Mouse (Mus musculus) stomach, postnatal 0 days (tissue): ENCODE data around the gene 4930562C15Rik. TPM values are rescaled to one million over a fixed set of nuclear protein-coding genes. Genes with fewer than 3 reads are reported as not detected.

Source experiments
- ATAC-seq: fragments of 200-750 bp; cut with Nextera tagmentation; 2 replicates; pipeline ENCODE4 v1.8.0; 2017; ENCODE audit not compliant: low FRiP score, low TSS enrichment
- DNase-seq: peaks from one replicate; pipeline ENCODE4 v3.0.0-alpha.2; 2016; ENCODE audit warnings: low spot score
- H3K27ac ChIP-seq: fragments of 300-500 bp; sonication (generic); replicated peaks from 2 replicates; pipeline ENCODE4 v1.5.1; 2014; ENCODE audit warnings: mild to moderate bottlenecking, control low read depth
- H3K27me3 ChIP-seq: fragments of 300-500 bp; sonication (generic); 2 replicates; pipeline ENCODE4 v1.6.1; 2014; ENCODE audit warnings: low read length; ENCODE audit not compliant: control insufficient read depth, insufficient read depth
- H3K36me3 ChIP-seq: fragments of 300-500 bp; sonication (generic); 2 replicates; pipeline ENCODE4 v1.6.1; 2014; ENCODE audit warnings: low read length, mixed read lengths; ENCODE audit not compliant: control insufficient read depth, insufficient read depth
- H3K4me1 ChIP-seq: fragments of 300-500 bp; sonication (generic); replicated peaks from 2 replicates; pipeline ENCODE4 v1.6.1; 2014; ENCODE audit warnings: antibody characterized with exemption; ENCODE audit not compliant: control insufficient read depth, insufficient read depth
- H3K4me2 ChIP-seq: fragments of 300-500 bp; sonication (generic); replicated peaks from 2 replicates; pipeline ENCODE4 v1.6.1; 2014; ENCODE audit warnings: low read depth, mild to moderate bottlenecking, control low read depth, moderate library complexity
- H3K4me3 ChIP-seq: fragments of 300-500 bp; sonication (generic); 2 replicates; pipeline ENCODE4 v1.5.1; 2014; ENCODE audit warnings: low read depth, low read length, control low read depth
- H3K9ac ChIP-seq: fragments of 300-500 bp; sonication (generic); 2 replicates; pipeline ENCODE4 v1.6.1; 2014; ENCODE audit warnings: mild to moderate bottlenecking, low read length, control low read depth, mixed read lengths
- H3K9me3 ChIP-seq: fragments of 300-500 bp; sonication (generic); 2 replicates; pipeline ENCODE4 v1.6.1; 2016; ENCODE audit warnings: low read length; ENCODE audit not compliant: control insufficient read depth
- CTCF ChIP-seq: IDR thresholded peaks from 2 replicates; pipeline ENCODE4 v1.5.1; 2016; ENCODE audit warnings: antibody characterized with exemption, low read depth, mild to moderate bottlenecking, moderate library complexity
- EP300 ChIP-seq: optimal IDR thresholded peaks from 2 replicates; pipeline ENCODE3; 2016; ENCODE audit warnings: antibody characterized with exemption
- WGBS: fragments of 180-500 bp; shearing (Covaris S2); extraction: QIAGEN DNeasy Blood & Tissue Kit; methylation state at CpG from one replicate; pipeline ENCODE4 v1.1.7; 2014; 5-methylcytosine and 5-hydroxymethylcytosine counted together
- polyA plus RNA-seq: library from polyadenylated mRNA; unstranded; fragments of >200 nt; fragmentation: Nextera tagmentation; extraction: Ambion mirVana; gene quantifications from 2 replicates; pipeline ENCODE4 v1.2.1, GENCODE M21; 2015

4930562C15Rik gene
- polyA plus RNA-seq, 1 experiment from 2014 or later, result 0.32 TPM

GRCm38 (mm10) chr16:4866101-4866695, 31.0 kb downstream of the 4930562C15Rik start:
- WGBS, result 51% methylated on average over 7 of the region's 7 CpGs
- H3K4me3 ChIP-seq, result no peak overlapping the region
- ATAC-seq, result no peak
- H3K9me3 ChIP-seq, result no peaks in the 10 kb centered on the region
- no peak overlapping the region for H3K9ac ChIP-seq
- DNase-seq, result peak; percentile 44
- H3K36me3 ChIP-seq, result no peaks in the 10 kb centered on the region
- TF ChIP-seq EP300 (no peak), CTCF (no peak)
- H3K4me2 ChIP-seq, result no peak overlapping the region
- no peak overlapping the region for H3K27ac ChIP-seq
- no peaks in the 10 kb centered on the region for H3K27me3 ChIP-seq
- no peaks in the 10 kb centered on the region for H3K4me1 ChIP-seq

- 86% methylated on average over 5 of the region's 5 CpGs for WGBS
- Histone ChIP-seq H3K4me2 (no peak overlapping the region), H3K27ac (no peak overlapping the region), H3K9ac (no peak overlapping the region), H3K9me3 (no peaks in the 10 kb centered on the region), H3K36me3 (peaks cover 2% of the 10 kb centered on the region; the same call in 1 of the 2 replicates), H3K4me3 (no peak overlapping the region), H3K4me1 (no peaks in the 10 kb centered on the region), H3K27me3 (no peaks in the 10 kb centered on the region)
- TF ChIP-seq CTCF (no peak), EP300 (no peak)
- ATAC-seq (no peak), DNase-seq (no peak)
Measured at GRCm38 (mm10) chr16:4870490-4870889, 35.3 kb downstream of the 4930562C15Rik start.

GRCm38 (mm10) chr16:4871926-4872325, 36.7 kb downstream of the 4930562C15Rik start:
- DNase-seq (no peak), ATAC-seq (no peak)
- TF ChIP-seq CTCF, result no peak
- no peaks in the 10 kb centered on the region for H3K27me3 ChIP-seq
- no peak overlapping the region for H3K27ac ChIP-seq
- no peaks in the 10 kb centered on the region for H3K9me3 ChIP-seq
- H3K36me3 ChIP-seq, result peaks cover 2% of the 10 kb centered on the region; the same call in 1 of the 2 replicates
- H3K4me2 ChIP-seq, result no peak overlapping the region
- no peak overlapping the region for H3K4me3 ChIP-seq
- WGBS, result 53% methylated on average over 2 of the region's 2 CpGs
- H3K4me1 ChIP-seq, result peaks cover 4% of the 10 kb centered on the region; the same call in 1 of the 2 replicates
- no peak overlapping the region for H3K9ac ChIP-seq

- no peak overlapping the region for H3K4me3 ChIP-seq
- H3K27ac ChIP-seq, result no peak overlapping the region
- DNase-seq, result no peak
- 65% methylated on average over 23 of the region's 23 CpGs for WGBS
- H3K36me3 ChIP-seq, result peaks cover 2% of the 10 kb centered on the region; the same call in 1 of the 2 replicates
- H3K9ac ChIP-seq, result no peak overlapping the region
- no peak for ATAC-seq
- no peaks in the 10 kb centered on the region for H3K9me3 ChIP-seq
- H3K4me1 ChIP-seq, result peaks cover 7% of the 10 kb centered on the region
- H3K27me3 ChIP-seq, result no peaks in the 10 kb centered on the region
- TF ChIP-seq CTCF, result no peak
- TF ChIP-seq EP300, result no peak
- H3K4me2 ChIP-seq, result no peak overlapping the region
Measured at GRCm38 (mm10) chr16:4875198-4876032, 40.2 kb downstream of the 4930562C15Rik start.

GRCm38 (mm10) chr16:4876033-4876680, 40.9 kb downstream of the 4930562C15Rik start:
- ATAC-seq (no peak), DNase-seq (peak; percentile 67)
- Histone ChIP-seq H3K4me2 (no peak overlapping the region), H3K9ac (no peak overlapping the region), H3K4me1 (peaks cover 7% of the 10 kb centered on the region), H3K9me3 (no peaks in the 10 kb centered on the region), H3K27me3 (no peaks in the 10 kb centered on the region), H3K4me3 (no peak overlapping the region), H3K36me3 (peaks cover 2% of the 10 kb centered on the region; the same call in 1 of the 2 replicates), H3K27ac (0 out of 2 replicates have a peak overlapping the region, but pooled peaks have one; percentile 4)
- 61% methylated on average over 8 of the region's 8 CpGs for WGBS
- TF ChIP-seq EP300 (no peak), CTCF (no peak)
